Mouse (Mus musculus) frontal cortex, postnatal 25 days (tissue): ENCODE measurements around the gene Dolk.
A peak's percentile ranks its signal among the peaks of the same experiment; 100 is the strongest.

ENCODE experiments used
- DNase-seq, 2 experiments: peaks; one replicate each; pipeline ENCODE4 v3.0.0; 2022; ENCODE audit warnings: low spot score in 2 of 2

Gene Dolk

GRCm38 (mm10) chr2:30286192-30287026 lies at the start of gene Dolk, which contains the start of gene Nup188:
TSS of gene Dolk (minus strand) at chr2:30286334.
TSS of gene Nup188 (plus strand) at chr2:30286397.
- DNase-seq: peak; percentile 91 to 94

- DNase-seq: no peak
Observed at GRCm38 (mm10) chr2:30335324-30335723, 49.2 kb upstream of the Dolk start.

GRCm38 (mm10) chr2:30328791-30329190 lies 42.7 kb upstream of the Dolk start:
- no peak for DNase-seq

DNA sequence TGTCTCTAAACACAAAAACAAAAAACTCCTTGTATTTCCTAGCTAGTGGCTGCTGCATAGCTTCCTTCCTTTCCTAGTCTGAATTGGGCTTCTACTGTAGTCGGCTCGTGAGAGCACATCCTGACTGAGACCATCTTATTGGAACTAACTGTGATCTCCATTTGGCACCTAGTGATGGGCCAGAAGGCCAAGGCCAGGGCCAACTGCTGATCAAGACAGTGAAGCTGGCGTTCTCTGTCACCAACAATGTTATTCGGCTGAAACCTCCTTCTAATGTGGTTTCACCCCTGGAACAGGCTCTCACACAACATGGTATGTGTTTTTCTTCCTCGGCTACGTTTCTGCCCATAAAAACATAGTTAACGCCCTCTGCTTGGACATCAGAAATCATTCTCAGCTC lies 41.1 kb upstream of the Dolk start:
- no peak for DNase-seq

DNA sequence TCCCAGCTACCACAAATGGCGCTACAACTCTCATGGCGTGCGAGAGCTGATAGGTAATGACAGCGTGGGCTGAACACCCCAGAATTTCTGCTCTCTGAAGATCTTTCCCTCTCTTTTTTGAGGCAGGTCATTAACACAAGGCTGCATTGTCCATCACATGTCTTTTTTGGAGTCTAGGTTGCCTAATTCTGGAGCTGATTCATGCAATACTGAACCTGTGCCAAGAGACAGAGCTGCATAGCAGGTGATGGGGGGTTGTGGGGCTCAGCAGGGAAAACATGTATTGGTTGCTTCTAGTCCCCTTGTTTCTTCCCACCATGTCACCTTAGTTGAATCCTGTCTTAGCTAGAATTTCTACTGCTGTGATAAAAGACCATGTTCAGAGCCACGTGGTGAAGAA lies 39.2 kb upstream of the Dolk start:
- no peak for DNase-seq

DNA sequence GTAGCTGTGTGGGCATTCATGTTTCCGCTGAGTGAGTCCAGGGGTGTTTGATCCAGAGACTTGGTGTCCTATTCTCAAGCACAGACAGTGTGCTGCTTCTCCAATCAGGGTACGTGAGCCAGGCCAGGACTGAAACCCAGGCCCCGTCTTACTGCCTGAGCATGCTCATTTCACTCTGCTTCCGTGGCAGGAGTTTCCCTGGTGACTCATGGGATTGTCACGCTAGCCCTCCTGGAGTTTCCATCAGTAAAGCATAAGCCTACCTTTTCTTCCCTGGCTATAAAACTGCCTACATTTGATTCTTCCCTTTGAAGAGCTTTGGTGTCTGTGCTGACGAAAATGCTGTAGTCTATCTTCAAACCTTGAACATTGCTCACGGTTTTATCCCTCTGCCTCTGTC lies 37.0 kb upstream of the Dolk start:
- DNase-seq: no peak

DNA sequence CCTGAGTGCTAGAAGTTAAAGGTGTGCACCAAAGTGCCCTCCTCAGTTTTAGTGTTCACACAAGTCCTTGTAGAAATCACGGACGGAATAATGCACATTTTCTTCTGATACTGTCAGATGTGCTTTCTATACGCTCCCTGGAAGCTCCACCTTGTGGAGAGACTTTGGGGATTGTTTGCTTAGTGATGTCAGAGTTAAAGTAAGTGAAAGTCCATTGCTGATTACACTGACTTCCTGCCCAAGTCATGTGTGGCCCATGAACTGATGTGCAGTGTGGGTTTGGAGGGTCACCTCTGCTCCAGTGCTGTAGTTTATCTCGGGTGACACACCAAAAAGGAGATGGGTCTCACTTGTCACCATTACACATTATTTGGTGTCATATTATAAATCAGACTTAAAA lies 33.1 kb upstream of the Dolk start:
- no peak for DNase-seq

- DNase-seq: no peak
Observed at GRCm38 (mm10) chr2:30316955-30317354, 30.8 kb upstream of the Dolk start.

- DNase-seq: no peak
Observed at GRCm38 (mm10) chr2:30316136-30316535, 30.0 kb upstream of the Dolk start.

- DNase-seq: no peak
Observed at GRCm38 (mm10) chr2:30311481-30311880, 25.3 kb upstream of the Dolk start.

GRCm38 (mm10) chr2:30309351-30309750 lies 23.2 kb upstream of the Dolk start:
- no peak for DNase-seq

GRCm38 (mm10) chr2:30306087-30306486 lies 20.0 kb upstream of the Dolk start:
- DNase-seq: no peak

DNA sequence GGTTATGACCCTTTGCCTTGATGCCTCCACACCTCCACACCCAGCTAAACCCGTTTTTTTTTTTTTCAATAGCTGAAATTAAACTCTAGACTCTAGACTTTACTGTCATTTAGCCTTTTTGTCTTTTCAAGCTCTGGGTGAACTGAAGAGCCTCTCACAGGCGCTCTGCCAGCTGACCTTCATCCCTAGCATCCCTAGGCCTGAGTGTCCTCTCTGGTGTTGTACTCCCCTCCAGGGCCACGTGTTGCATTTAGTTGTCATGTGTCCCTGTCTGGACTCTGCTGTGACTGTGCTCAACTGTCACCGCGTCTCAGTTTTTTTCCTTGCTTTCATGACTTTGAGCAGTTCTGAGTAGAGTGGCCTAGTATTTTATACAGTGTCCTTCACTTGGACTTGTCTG lies 13.8 kb upstream of the Dolk start:
- DNase-seq: no peak

DNA sequence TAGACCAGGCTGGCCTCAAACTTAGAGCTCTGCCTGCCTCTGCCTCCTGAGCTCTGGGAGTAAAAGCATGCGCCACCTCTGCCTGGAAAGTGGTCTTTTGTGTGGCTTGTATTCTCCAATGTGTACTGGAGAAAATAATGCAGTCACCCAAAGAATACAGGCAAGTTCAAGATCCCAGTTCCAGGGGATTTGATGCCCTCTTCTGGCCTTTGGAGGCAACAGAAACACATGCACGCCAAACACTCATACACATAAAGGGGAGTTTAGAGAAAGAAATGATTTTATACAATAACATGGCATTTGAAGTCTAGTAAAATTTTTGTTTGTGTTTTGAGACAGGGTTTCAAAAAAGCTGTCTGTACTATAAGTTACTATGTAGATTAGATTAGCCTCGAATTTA lies 13.4 kb upstream of the Dolk start:
- DNase-seq: no peak

GRCm38 (mm10) chr2:30287027-30287373 lies 866 bp upstream of the Dolk start:
- no peak for DNase-seq

DNA sequence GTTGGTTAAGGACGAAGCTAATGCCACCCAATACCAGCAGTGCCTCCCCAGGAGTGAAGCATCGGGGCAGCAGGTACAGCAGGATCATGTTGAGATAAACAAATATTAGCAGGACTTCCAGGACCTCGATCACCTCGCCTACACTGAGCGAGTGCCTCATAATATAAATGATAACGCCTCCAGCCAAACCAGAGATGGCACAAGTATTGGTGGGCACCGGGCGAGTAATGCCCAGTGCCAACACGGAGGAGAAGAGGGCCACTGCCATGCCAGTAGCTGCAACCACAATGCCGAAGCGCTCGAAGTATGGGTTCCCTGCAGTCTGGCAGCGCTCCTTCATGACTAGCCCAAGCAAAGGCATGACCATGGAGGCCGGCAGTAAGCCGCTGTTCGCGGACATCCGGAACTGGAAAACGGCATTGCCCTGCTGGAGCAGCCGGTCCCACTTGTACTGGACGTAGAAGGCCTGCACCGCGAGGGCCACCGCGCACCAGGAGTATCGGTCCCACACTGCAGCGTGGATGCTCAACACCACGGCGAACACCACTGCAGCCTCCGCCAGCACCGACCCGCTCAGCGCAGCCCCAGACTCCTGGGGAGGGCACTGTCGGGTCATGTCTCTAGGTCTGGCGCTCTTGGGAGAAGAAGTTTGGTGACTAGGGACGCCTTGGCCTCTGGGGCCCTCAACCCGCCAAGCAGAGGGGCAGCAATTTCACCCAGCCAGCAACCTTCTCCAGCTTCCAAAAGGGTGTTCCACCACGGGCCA lies 535 bp downstream of the Dolk start:
- no peak for DNase-seq

DNA sequence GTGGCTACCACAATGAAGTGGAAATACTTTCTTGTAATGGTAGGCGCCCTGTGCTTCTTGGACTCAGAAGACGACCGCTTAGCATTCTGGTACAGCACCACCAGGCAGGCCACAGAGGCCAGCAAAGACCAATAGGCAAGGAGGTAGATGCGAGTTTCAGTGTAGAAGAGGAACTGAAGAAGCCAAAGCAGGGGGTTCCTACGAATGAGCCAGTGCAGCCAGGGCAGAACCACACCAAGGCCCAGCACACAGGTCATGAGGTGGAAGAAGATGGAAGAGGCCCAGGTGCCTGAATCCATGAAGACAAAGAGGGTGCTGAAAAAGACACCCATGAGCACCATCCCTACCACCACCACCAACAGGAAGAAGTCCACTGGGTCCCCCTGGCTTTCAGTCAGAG lies 1.1 kb downstream of the Dolk start:
- DNase-seq: no peak

DNA sequence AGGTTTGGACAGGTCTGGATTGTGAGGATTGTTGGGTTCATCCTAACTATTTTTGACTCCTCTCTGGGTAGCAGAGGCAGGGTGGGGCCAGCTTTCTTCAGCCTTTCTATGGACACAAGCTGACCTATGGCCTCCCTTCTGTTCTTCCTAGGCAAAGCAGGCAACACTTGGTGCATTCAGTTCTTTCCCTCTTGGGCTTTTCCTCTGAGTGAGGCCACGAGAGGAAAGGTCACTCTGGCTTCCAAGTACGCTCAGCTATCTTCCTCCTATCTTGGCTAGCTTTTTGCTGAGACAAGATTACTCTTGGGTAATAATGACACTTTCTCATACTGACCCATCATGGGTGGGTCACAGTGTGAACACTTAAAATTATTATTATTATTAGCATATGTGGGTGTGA lies 2.9 kb downstream of the Dolk start:
- DNase-seq: no peak

DNA sequence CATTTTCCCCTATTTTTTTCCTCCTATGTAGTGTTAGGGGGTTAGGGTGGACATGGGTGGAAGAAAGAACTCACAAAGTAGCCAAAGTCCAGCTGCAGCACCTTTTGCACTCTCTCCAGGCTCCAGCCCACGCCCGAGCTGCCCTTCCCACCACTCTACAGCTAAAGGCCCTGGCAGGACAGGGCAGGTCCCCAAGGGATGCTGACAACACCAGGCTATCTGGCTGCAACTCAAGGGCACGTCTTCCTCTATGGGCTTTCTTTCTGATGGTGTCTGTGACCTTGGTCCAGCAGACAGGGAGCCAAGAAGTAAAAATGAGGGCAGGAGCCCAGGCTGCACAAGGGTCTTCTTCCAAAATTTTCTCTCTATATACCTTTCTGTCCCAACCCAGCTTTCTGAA lies 4.5 kb downstream of the Dolk start:
- DNase-seq: no peak

- no peak for DNase-seq
Observed at GRCm38 (mm10) chr2:30280743-30281142, 5.4 kb downstream of the Dolk start, which contains the start of gene Gm28038. TSS of gene Gm28038 (plus strand) at chr2:30281043.

DNA sequence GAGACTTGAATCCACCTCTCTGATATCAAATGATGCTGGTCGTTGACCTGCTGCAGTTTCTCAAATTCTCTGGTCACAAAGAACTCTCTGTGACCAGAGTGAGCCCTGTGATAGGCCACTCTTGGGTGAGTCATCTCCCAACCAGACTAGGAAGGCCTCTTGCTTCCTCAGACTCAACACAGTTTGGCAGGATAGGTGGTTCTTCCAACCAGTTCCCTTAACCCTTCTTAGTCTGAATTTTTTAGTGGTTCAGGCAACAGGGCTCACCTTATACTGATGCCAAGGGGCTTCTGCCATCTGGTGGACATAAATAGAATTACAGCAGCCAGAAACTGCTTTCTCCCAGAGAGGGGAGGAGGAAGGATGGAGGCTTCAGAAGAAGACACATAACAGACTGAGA lies 16.0 kb downstream of the Dolk start:
- peak in 1 of 2 experiments; percentile 49 for DNase-seq

- DNase-seq: no peak
Observed at GRCm38 (mm10) chr2:30269241-30269990, 16.7 kb downstream of the Dolk start.
